Mouse (Mus musculus): ENCODE measurements around the gene Il10rb. TPM values are rescaled to one million over a fixed set of nuclear protein-coding genes. Genes with fewer than 3 reads are reported as not detected.

Gene Il10rb
- polyA plus RNA-seq, 1 experiment = 53.1 TPM

DNA sequence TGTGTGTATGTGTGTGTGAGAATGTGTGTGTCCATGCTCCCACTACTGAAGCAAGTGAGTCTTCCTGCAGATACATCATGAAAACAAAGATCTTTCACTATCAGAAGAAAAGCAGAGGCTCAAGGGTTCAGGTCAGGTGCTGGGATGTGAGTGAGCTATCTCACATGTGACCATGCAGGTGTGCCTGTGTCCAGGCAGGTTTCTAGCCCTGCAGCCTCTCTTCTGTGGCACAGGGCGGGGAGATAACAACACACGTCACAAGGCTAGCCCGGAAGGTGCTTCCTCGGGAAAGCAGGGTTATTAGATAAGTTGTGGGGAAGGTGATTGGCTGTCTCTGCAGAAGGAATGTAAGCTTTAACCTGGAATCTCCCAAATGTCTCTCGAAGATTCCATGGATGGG, 25.8 kb upstream of the Il10rb start:
- no peak overlapping the region for H3K4me3 ChIP-seq (replicated peaks; ENCODE audit: extremely low read depth, low read depth, low read length)
- WGBS = 49% methylated on average over 5 of the region's 5 CpGs
- no peak for TF ChIP-seq CTCF (IDR thresholded peaks at IDR 0.05; ENCODE audit: insufficient read depth, low read length)
- no peak for TF ChIP-seq POLR2A (IDR thresholded peaks at IDR 0.05; ENCODE audit: borderline replicate concordance, extremely low read depth, low read depth, low read length)
- peaks cover 41% of the 10 kb centered on the region for H3K4me1 ChIP-seq (ENCODE audit: control insufficient read depth, insufficient read depth, low read length)
- DNase-seq = no peak

GRCm38 (mm10) chr16:91381606-91382005, 24.4 kb upstream of the Il10rb start:
- peaks cover 42% of the 10 kb centered on the region for H3K4me1 ChIP-seq (ENCODE audit: control insufficient read depth, insufficient read depth, low read length)
- H3K4me3 ChIP-seq (replicated peaks; ENCODE audit: extremely low read depth, low read depth, low read length) = no peak overlapping the region
- TF ChIP-seq POLR2A (IDR thresholded peaks at IDR 0.05; ENCODE audit: borderline replicate concordance, extremely low read depth, low read depth, low read length) (no peak), CTCF (IDR thresholded peaks at IDR 0.05; ENCODE audit: insufficient read depth, low read length) (no peak)
- 53% methylated on average over 4 of the region's 4 CpGs for WGBS
- no peak for DNase-seq

DNA sequence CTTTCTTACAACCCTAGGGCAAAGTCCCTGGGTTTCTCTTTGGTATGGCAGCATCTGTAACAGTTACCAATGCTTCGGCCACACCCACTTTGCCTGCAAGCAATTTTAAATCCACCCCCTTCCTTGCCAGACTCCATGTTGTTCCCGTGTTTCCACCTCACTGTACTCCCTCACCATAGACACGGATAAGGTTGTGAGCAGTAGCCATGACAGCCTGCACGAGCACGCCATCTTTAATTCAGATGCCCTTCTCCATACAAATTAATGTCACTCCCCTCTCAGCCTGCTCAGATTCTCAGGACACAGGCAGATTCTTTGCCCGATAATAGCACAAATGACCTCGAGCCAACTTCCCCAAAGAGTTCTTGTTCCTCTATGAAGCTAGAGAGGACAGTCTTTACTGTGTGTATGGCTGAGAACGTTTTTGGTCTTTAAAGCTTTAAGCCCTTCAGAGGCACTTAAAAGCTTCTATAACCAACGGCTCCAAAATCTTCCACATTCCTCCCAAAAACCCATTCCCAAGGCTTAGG, 23.6 kb upstream of the Il10rb start:
- DNase-seq = no peak
- peaks cover 41% of the 10 kb centered on the region for H3K4me1 ChIP-seq (ENCODE audit: control insufficient read depth, insufficient read depth, low read length)
- no peak overlapping the region for H3K4me3 ChIP-seq (replicated peaks; ENCODE audit: extremely low read depth, low read depth, low read length)
- WGBS = 84% methylated on average over 9 of the region's 9 CpGs
- TF ChIP-seq CTCF (IDR thresholded peaks at IDR 0.05; ENCODE audit: insufficient read depth, low read length) (no peak), POLR2A (IDR thresholded peaks at IDR 0.05; ENCODE audit: borderline replicate concordance, extremely low read depth, low read depth, low read length) (no peak)

GRCm38 (mm10) chr16:91384221-91384620, 21.7 kb upstream of the Il10rb start:
- TF ChIP-seq POLR2A (IDR thresholded peaks at IDR 0.05; ENCODE audit: borderline replicate concordance, extremely low read depth, low read depth, low read length) = no peak
- TF ChIP-seq CTCF (IDR thresholded peaks at IDR 0.05; ENCODE audit: insufficient read depth, low read length) = no peak
- no peak overlapping the region for H3K4me3 ChIP-seq (replicated peaks; ENCODE audit: extremely low read depth, low read depth, low read length)
- DNase-seq = no peak
- WGBS = 56% methylated on average over 4 of the region's 4 CpGs
- peaks cover 32% of the 10 kb centered on the region for H3K4me1 ChIP-seq (ENCODE audit: control insufficient read depth, insufficient read depth, low read length)

- TF ChIP-seq POLR2A (IDR thresholded peaks at IDR 0.05; ENCODE audit: borderline replicate concordance, extremely low read depth, low read depth, low read length) (peak; percentile 79; the same call in 1 of the 2 replicates), CTCF (IDR thresholded peaks at IDR 0.05; ENCODE audit: insufficient read depth, low read length) (no peak)
- Histone ChIP-seq H3K4me1 (ENCODE audit: control insufficient read depth, insufficient read depth, low read length) (peaks cover 21% of the 10 kb centered on the region), H3K4me3 (replicated peaks; ENCODE audit: extremely low read depth, low read depth, low read length) (no peak overlapping the region)
- DNase-seq = peak; percentile 37
- 30% methylated on average over 10 of the region's 10 CpGs for WGBS
Measured at GRCm38 (mm10) chr16:91385621-91386020, 20.3 kb upstream of the Il10rb start.

GRCm38 (mm10) chr16:91386419-91387120, 19.4 kb upstream of the Il10rb start:
- peaks cover 18% of the 10 kb centered on the region for H3K4me1 ChIP-seq (ENCODE audit: control insufficient read depth, insufficient read depth, low read length)
- TF ChIP-seq POLR2A (IDR thresholded peaks at IDR 0.05; ENCODE audit: borderline replicate concordance, extremely low read depth, low read depth, low read length) (no peak), CTCF (IDR thresholded peaks at IDR 0.05; ENCODE audit: insufficient read depth, low read length) (no peak)
- H3K4me3 ChIP-seq (replicated peaks; ENCODE audit: extremely low read depth, low read depth, low read length) = no peak overlapping the region
- DNase-seq = no peak
- WGBS = 75% methylated on average over 10 of the region's 10 CpGs

- no peak for DNase-seq
- 86% methylated on average over 3 of the region's 3 CpGs for WGBS
- H3K4me3 ChIP-seq (replicated peaks; ENCODE audit: extremely low read depth, low read depth, low read length) = no peak overlapping the region
- H3K4me1 ChIP-seq (ENCODE audit: control insufficient read depth, insufficient read depth, low read length) = peaks cover 15% of the 10 kb centered on the region
- TF ChIP-seq CTCF (IDR thresholded peaks at IDR 0.05; ENCODE audit: insufficient read depth, low read length) (no peak), POLR2A (IDR thresholded peaks at IDR 0.05; ENCODE audit: borderline replicate concordance, extremely low read depth, low read depth, low read length) (no peak)
Measured at GRCm38 (mm10) chr16:91387121-91387486, 18.9 kb upstream of the Il10rb start.

GRCm38 (mm10) chr16:91390100-91390499, 15.9 kb upstream of the Il10rb start:
- WGBS = 91% methylated on average over 4 of the region's 4 CpGs
- no peak overlapping the region for H3K4me3 ChIP-seq (replicated peaks; ENCODE audit: extremely low read depth, low read depth, low read length)
- DNase-seq = no peak
- H3K4me1 ChIP-seq (ENCODE audit: control insufficient read depth, insufficient read depth, low read length) = peaks cover 7% of the 10 kb centered on the region
- TF ChIP-seq POLR2A (IDR thresholded peaks at IDR 0.05; ENCODE audit: borderline replicate concordance, extremely low read depth, low read depth, low read length) (no peak), CTCF (IDR thresholded peaks at IDR 0.05; ENCODE audit: insufficient read depth, low read length) (peak; percentile 64)

- DNase-seq = no peak
- TF ChIP-seq POLR2A (IDR thresholded peaks at IDR 0.05; ENCODE audit: borderline replicate concordance, extremely low read depth, low read depth, low read length) (no peak), CTCF (IDR thresholded peaks at IDR 0.05; ENCODE audit: insufficient read depth, low read length) (no peak)
- Histone ChIP-seq H3K4me1 (ENCODE audit: control insufficient read depth, insufficient read depth, low read length) (peaks cover 1% of the 10 kb centered on the region; the same call in 1 of the 2 replicates), H3K4me3 (replicated peaks; ENCODE audit: extremely low read depth, low read depth, low read length) (no peak within 1 kb of the TSS)
- 73% methylated on average over 5 of the region's 5 CpGs for WGBS
Measured at GRCm38 (mm10) chr16:91391421-91391820, 14.5 kb upstream of the Il10rb start, which contains the start of gene Gm21970. TSS of gene Gm21970 (plus strand) at chr16:91391721.

Measured in lung, adult 2 months (tissue).